Mouse (Mus musculus) hindbrain, postnatal 0 days (tissue): ENCODE measurements around the gene Tom1l2. TPM values are rescaled to one million over a fixed set of nuclear protein-coding genes. Genes with fewer than 3 reads are reported as not detected.

Experiments used
- ATAC-seq: fragments of 200-750 bp; cut with Nextera tagmentation; 2 replicates; pipeline ENCODE4 v1.8.0; 2017; ENCODE audit warnings: mild to moderate bottlenecking, moderate TSS enrichment, moderate library complexity
- DNase-seq: peaks from one replicate; pipeline ENCODE4 v3.0.0-alpha.2; 2015; ENCODE audit warnings: low spot score
- H3K27ac ChIP-seq: fragments of 300-500 bp; sonication (generic); 2 replicates; pipeline ENCODE4 v1.5.1; 2014; ENCODE audit warnings: mild to moderate bottlenecking
- H3K27me3 ChIP-seq: fragments of 300-500 bp; sonication (generic); 2 replicates; pipeline ENCODE4 v1.6.1; 2014; ENCODE audit warnings: low read length, mixed read lengths; ENCODE audit not compliant: insufficient read depth
- H3K36me3 ChIP-seq: fragments of 300-500 bp; sonication (generic); 2 replicates; pipeline ENCODE4 v1.6.1; 2014; ENCODE audit warnings: low read length, mixed read lengths; ENCODE audit not compliant: insufficient read depth
- H3K4me1 ChIP-seq: fragments of 300-500 bp; sonication (generic); 2 replicates; pipeline ENCODE4 v1.6.1; 2014; ENCODE audit warnings: antibody characterized with exemption, low read length, mixed read lengths; ENCODE audit not compliant: insufficient read depth
- H3K4me2 ChIP-seq: fragments of 300-500 bp; sonication (generic); 2 replicates; pipeline ENCODE4 v1.6.1; 2014; ENCODE audit warnings: low read depth, mild to moderate bottlenecking, low read length, moderate library complexity, mixed read lengths
- H3K4me3 ChIP-seq: fragments of 300-500 bp; sonication (generic); 2 replicates; pipeline ENCODE4 v1.5.1; 2014; ENCODE audit warnings: low read length
- H3K9ac ChIP-seq: fragments of 300-500 bp; sonication (generic); replicated peaks from 2 replicates; pipeline ENCODE4 v1.6.1; 2014; ENCODE audit warnings: mild to moderate bottlenecking, low read length, moderate library complexity, mixed read lengths
- H3K9me3 ChIP-seq: fragments of 300-500 bp; sonication (generic); 2 replicates; pipeline ENCODE4 v1.6.1; 2016; ENCODE audit warnings: low read length, mixed read lengths
- CTCF ChIP-seq: IDR thresholded peaks from 2 replicates; pipeline ENCODE4 v1.5.1; 2016; ENCODE audit warnings: antibody characterized with exemption, control low read depth, low read depth
- WGBS: fragments of 180-500 bp; shearing (Covaris S2); extraction: QIAGEN DNeasy Blood & Tissue Kit; methylation state at CpG from one replicate; pipeline ENCODE4 v1.1.7; 2014; 5-methylcytosine and 5-hydroxymethylcytosine counted together
- polyA plus RNA-seq: library from polyadenylated mRNA; unstranded; fragments of >200 nt; fragmentation: Nextera tagmentation; extraction: Ambion mirVana; gene quantifications from 2 replicates; pipeline ENCODE4 v1.2.1, GENCODE M21; 2015
- total RNA-seq: library from RNA; depleted of rRNA; stranded (reverse); fragments of >200 nt; gene quantifications from 2 replicates; pipeline ENCODE4 v1.2.3, GENCODE M21; 2014

Tom1l2 gene
- total and polyA plus RNA-seq, 2 experiments from 2014 or later, result 48.2 to 124 TPM

- ATAC-seq (no peak), DNase-seq (no peak)
- H3K9ac ChIP-seq, result no peak overlapping the region
- H3K9me3 ChIP-seq, result no peaks in the 10 kb centered on the region
- H3K4me3 ChIP-seq, result no peak overlapping the region
- 60% methylated on average over 3 of the region's 3 CpGs for WGBS
- H3K27ac ChIP-seq, result 0 out of 2 replicates have a peak overlapping the region, but pooled peaks have one; percentile 36
- no peaks in the 10 kb centered on the region for H3K27me3 ChIP-seq
- TF ChIP-seq CTCF, result no peak
- no peak overlapping the region for H3K4me2 ChIP-seq
- H3K36me3 ChIP-seq, result no peaks in the 10 kb centered on the region
- peaks cover 3% of the 10 kb centered on the region; the same call in 1 of the 2 replicates for H3K4me1 ChIP-seq
Measured at GRCm38 (mm10) chr11:60334124-60334523, 18.6 kb downstream of the Tom1l2 start.

GRCm38 (mm10) chr11:60333461-60333860, 19.2 kb downstream of the Tom1l2 start:
- no peak for TF ChIP-seq CTCF
- no peak overlapping the region for H3K4me3 ChIP-seq
- H3K36me3 ChIP-seq, result no peaks in the 10 kb centered on the region
- ATAC-seq, result no peak
- H3K27me3 ChIP-seq, result no peaks in the 10 kb centered on the region
- WGBS, result 75% methylated on average over 5 of the region's 5 CpGs
- H3K9me3 ChIP-seq, result no peaks in the 10 kb centered on the region
- no peak for DNase-seq
- no peak overlapping the region for H3K9ac ChIP-seq
- H3K4me1 ChIP-seq, result peaks cover 3% of the 10 kb centered on the region; the same call in 1 of the 2 replicates
- H3K27ac ChIP-seq, result peak overlapping the region; percentile 36; the same call in 1 of the 2 replicates
- H3K4me2 ChIP-seq, result no peak overlapping the region

- no peak for DNase-seq
- WGBS, result 93% methylated on average over 4 of the region's 4 CpGs
- Histone ChIP-seq H3K4me1 (peaks cover 3% of the 10 kb centered on the region; the same call in 1 of the 2 replicates), H3K9ac (no peak overlapping the region), H3K4me3 (no peak overlapping the region), H3K9me3 (no peaks in the 10 kb centered on the region), H3K36me3 (no peaks in the 10 kb centered on the region), H3K27me3 (no peaks in the 10 kb centered on the region), H3K27ac (no peak overlapping the region), H3K4me2 (no peak overlapping the region)
- no peak for TF ChIP-seq CTCF
- ATAC-seq, result no peak
Measured at GRCm38 (mm10) chr11:60330551-60330950, 22.2 kb downstream of the Tom1l2 start.

- Histone ChIP-seq H3K4me3 (no peak overlapping the region), H3K36me3 (no peaks in the 10 kb centered on the region), H3K4me1 (peaks cover 5% of the 10 kb centered on the region; the same call in 1 of the 2 replicates), H3K9ac (no peak overlapping the region), H3K27ac (no peak overlapping the region), H3K4me2 (no peak overlapping the region), H3K27me3 (no peaks in the 10 kb centered on the region), H3K9me3 (no peaks in the 10 kb centered on the region)
- ATAC-seq (no peak), DNase-seq (no peak)
- TF ChIP-seq CTCF, result no peak
Measured at GRCm38 (mm10) chr11:60323731-60324130, 29.0 kb downstream of the Tom1l2 start.

- H3K4me2 ChIP-seq, result no peak overlapping the region
- no peaks in the 10 kb centered on the region for H3K36me3 ChIP-seq
- H3K9ac ChIP-seq, result no peak overlapping the region
- no peak overlapping the region for H3K27ac ChIP-seq
- no peak for TF ChIP-seq CTCF
- DNase-seq (no peak), ATAC-seq (no peak)
- H3K4me3 ChIP-seq, result no peak overlapping the region
- H3K27me3 ChIP-seq, result no peaks in the 10 kb centered on the region
- peaks cover 10% of the 10 kb centered on the region; the same call in 1 of the 2 replicates for H3K4me1 ChIP-seq
- H3K9me3 ChIP-seq, result no peaks in the 10 kb centered on the region
- 69% methylated on average over 2 of the region's 2 CpGs for WGBS
Measured at GRCm38 (mm10) chr11:60321438-60321837, 31.3 kb downstream of the Tom1l2 start.

- Histone ChIP-seq H3K9ac (no peak overlapping the region), H3K4me3 (no peak overlapping the region), H3K36me3 (no peaks in the 10 kb centered on the region), H3K9me3 (no peaks in the 10 kb centered on the region), H3K27me3 (no peaks in the 10 kb centered on the region), H3K4me2 (no peak overlapping the region), H3K4me1 (peaks cover 10% of the 10 kb centered on the region; the same call in 1 of the 2 replicates), H3K27ac (peak overlapping the region; percentile 70; the same call in 1 of the 2 replicates)
- no peak for DNase-seq
- ATAC-seq, result no peak
- TF ChIP-seq CTCF, result no peak
- WGBS, result 60% methylated on average over 8 of the region's 8 CpGs
Measured at GRCm38 (mm10) chr11:60320426-60321037, 32.2 kb downstream of the Tom1l2 start.

- Histone ChIP-seq H3K4me3 (no peak overlapping the region), H3K27me3 (no peaks in the 10 kb centered on the region), H3K27ac (peak overlapping the region; percentile 70; the same call in 1 of the 2 replicates), H3K4me1 (peaks cover 10% of the 10 kb centered on the region; the same call in 1 of the 2 replicates), H3K4me2 (no peak overlapping the region), H3K9me3 (no peaks in the 10 kb centered on the region), H3K36me3 (no peaks in the 10 kb centered on the region), H3K9ac (no peak overlapping the region)
- TF ChIP-seq CTCF, result peak; percentile 49
- WGBS, result 49% methylated on average over 10 of the region's 10 CpGs
- 0 out of 2 replicates have a peak, but pooled peaks have one; percentile 27 for ATAC-seq
- DNase-seq, result peak; percentile 68
Measured at GRCm38 (mm10) chr11:60319257-60320066, 33.2 kb downstream of the Tom1l2 start.
